Mouse (Mus musculus): ENCODE measurements at regions not wholly inside any gene's neighbourhood (a gene's known extent, or its start where the extent isn't known, plus 50 kb on each side); places are given as distances from the start of the nearest gene placed in this dataset.

GRCm38 (mm10) chr10:24437177-24437576, 158.1 kb upstream of the Ccn2 start:
- no peak for DNase-seq (ENCODE audit: low spot score in 2 of 2)

GRCm38 (mm10) chr10:24444572-24444971, 150.7 kb upstream of the Ccn2 start:
- DNase-seq (ENCODE audit: low spot score in 2 of 2), result no peak

DNA sequence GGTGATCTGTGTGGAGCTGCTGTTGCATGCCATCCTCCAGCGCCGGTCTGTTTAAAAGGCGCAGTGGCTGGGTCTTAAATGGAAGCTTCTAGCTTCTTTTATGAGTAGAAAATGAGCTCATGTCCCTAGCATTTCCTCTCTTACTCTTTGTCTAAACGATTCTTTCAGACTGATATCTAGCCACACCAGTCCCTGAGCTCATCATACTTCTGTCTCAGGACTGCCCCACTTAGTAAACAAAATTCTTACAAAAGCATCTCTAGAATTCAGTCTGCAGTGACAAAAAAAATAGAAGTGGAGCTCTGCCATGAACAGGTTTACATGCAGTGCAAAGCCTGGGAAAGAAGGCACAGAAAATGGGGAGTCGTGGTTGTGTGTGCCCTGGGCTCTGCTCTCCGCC, 150.2 kb upstream of the Ccn2 start:
- DNase-seq (ENCODE audit: low spot score in 2 of 2), result no peak

GRCm38 (mm10) chr10:24446168-24446567, 149.1 kb upstream of the Ccn2 start:
- DNase-seq (ENCODE audit: low spot score in 2 of 2), result no peak

- DNase-seq (ENCODE audit: low spot score in 2 of 2), result peak in 1 of 2 experiments; percentile 6
These were observed 148.1 kb upstream of the Ccn2 start for GRCm38 (mm10) chr10:24447135-24447534.

- no peak for DNase-seq (ENCODE audit: low spot score in 2 of 2)
These were observed 147.2 kb upstream of the Ccn2 start for GRCm38 (mm10) chr10:24448001-24448561.

GRCm38 (mm10) chr10:24453507-24453906, 141.7 kb upstream of the Ccn2 start:
- no peak for DNase-seq (ENCODE audit: low spot score in 2 of 2)

DNA sequence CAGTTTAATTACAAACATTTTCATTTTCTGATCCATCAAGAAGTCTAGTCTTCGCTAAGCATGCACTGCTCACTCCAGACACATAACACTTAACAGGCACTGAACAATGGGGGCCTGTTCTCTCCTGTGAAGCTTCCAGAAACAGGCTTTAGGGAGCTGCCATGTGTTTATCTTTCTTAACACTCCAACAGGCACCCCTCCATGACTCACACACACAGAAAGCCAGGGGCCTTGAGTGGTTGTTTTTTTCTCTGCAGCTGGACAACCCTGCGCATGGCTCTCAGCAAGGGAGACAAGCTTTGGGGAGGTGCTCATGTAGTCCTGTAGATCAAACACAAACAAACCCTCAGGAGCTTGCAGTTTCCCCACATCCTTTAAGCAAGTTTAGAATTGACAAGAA, 136.6 kb upstream of the Ccn2 start:
- DNase-seq (ENCODE audit: low spot score in 2 of 2), result peak in 1 of 2 experiments; percentile 4

DNA sequence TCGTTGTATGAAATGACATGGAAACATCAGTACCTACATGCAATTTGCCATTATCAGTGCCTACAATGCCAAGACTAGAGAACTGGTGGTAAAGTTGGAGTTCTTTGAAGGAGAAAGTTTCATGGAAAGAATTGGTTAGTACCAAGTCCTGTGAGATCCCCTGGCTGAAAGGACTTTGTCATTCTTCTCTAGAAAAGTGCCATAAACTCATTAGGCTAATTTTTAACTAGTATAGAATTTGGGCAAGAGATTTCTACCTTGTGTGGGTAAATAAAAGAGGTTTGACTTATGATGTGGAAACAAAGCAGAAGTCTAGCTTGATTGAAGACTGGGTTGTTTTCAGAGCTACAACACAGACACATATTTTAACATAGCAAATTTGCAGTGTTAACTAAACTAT, 131.4 kb upstream of the Ccn2 start:
- DNase-seq (ENCODE audit: low spot score in 2 of 2), result no peak

- no peak for DNase-seq (ENCODE audit: low spot score in 2 of 2)
These were observed 130.9 kb upstream of the Ccn2 start for GRCm38 (mm10) chr10:24464377-24464776.

DNA sequence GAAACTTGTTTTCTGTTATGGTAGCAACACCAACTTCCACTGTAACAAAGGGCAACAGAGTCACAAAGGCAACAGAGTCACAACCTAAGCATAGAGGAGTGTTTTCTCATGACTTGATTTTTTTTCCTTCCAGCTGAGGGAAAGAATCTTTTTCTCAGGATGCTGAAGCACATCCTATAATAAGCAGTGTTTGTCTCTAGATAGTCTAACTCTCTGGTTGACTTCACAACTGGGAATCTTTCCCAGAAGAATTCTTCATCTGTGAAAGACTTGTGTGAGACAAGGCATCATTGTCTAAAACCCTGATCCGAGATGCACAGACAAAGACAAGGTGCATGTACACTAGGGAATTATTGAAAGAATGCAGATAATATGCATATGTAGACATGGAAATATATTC, 125.5 kb upstream of the Ccn2 start:
- no peak for DNase-seq (ENCODE audit: low spot score in 2 of 2)

DNA sequence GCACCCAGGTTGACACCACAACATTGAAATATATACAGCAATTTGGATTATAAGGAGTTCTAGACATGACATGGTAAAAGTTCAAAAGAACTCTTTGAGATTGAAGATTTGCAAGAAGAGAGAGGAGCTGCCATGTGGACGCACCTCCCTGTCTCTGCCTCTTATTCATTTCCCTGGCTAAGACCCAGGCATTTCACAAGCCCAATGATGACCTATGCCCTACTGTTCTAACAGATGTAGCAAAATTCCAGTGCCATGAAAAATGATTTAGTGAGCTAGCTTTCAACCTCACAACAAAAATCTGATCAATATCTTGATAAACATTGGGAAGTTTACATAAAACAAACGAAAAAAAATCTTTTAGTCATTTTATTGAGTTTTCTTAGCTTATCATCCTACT, 123.7 kb upstream of the Ccn2 start:
- no peak for DNase-seq (ENCODE audit: low spot score in 2 of 2)

GRCm38 (mm10) chr10:24476288-24476687, 119.0 kb upstream of the Ccn2 start:
- DNase-seq (ENCODE audit: low spot score in 2 of 2), result no peak

- no peak for DNase-seq (ENCODE audit: low spot score in 2 of 2)
These were observed 116.7 kb upstream of the Ccn2 start for GRCm38 (mm10) chr10:24478535-24478934.

DNA sequence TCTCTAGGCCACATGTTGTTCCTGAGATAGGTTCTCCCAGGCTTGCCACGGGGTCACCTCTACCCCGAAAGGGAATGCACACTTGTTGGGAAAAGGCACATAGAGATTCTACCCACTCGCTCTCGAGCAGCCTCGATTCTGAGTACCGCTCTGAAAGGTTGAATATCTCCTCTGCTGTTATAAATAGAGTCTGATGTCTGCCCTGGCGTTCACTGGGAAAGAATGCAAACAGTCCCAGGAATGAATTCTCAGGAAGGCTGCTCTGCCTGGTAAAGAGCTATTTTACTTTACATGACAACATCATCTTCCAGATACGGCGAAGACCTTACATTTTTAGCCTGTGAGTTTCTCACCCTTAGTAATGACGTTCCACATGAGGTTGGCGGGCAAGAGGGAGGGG, 116.1 kb upstream of the Ccn2 start:
- DNase-seq (ENCODE audit: low spot score in 2 of 2), result no peak

- no peak for DNase-seq (ENCODE audit: low spot score in 2 of 2)
These were observed 113.2 kb upstream of the Ccn2 start for GRCm38 (mm10) chr10:24481926-24482612.

DNA sequence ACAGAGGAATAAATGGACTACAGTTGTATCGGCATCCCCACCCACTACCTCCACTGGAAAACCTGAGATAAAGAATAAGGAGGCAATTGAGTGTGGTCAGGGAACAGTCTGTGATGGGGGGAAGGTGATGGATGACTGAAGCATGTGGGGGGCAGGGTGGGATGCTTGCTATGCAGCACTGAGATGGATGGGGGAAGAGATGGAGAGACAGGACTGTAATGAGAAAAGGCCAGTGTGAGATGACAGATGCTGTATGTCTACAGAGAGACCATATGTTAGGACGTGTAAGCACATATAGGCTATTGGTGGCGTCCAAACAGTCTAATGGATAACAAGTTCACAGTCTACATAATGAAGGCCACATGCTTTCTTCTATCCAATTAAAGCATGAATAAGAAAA, 112.2 kb upstream of the Ccn2 start:
- DNase-seq (ENCODE audit: low spot score in 2 of 2), result no peak

DNA sequence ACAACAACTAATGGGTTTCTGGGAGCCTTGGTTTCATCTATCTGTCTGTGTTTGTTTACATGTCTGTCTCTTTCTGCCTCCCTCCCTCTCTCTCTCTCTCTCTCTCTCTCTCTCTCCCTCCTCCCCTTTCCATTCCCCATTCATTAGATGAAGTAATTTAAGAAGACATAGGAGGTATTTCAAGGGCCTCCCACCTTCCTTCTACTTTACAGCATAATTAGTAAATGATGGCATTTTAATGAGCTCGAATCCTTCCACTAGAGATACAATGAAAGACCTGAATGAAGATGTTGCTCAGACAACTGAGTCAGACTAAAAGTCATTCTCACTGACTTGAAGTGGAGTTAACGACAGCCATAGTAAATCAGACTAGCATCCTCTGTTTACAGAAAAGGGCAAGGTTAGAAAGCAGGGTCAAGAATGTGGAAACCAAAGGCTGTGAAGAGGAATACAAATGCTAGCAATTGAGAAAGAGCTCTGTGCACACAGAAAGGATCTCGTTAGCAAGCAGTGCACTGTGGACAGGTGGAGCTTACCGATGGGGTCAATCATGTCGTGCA, 111.1 kb upstream of the Ccn2 start:
- no peak for DNase-seq (ENCODE audit: low spot score in 2 of 2)

DNA sequence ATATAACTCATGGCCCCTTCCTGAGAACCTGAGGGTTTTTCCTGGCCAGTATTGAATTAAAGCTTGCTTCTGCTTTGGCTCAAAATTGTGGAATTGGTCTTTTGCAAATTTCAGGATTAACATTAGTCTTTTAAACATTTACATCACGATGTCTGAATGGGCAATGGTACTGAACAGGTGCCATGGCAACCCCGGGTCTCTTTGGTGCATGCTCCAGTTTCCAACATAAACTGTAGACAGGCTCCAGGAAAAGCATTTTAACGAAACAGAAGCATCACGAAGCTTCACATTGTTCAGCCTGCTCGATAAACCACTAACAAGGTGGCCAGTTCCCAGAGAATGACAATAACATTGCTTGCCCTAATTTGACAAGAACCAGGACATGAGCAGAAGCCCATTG, 109.8 kb upstream of the Ccn2 start:
- peak in 1 of 2 experiments; percentile 20 for DNase-seq (ENCODE audit: low spot score in 2 of 2)

GRCm38 (mm10) chr10:24486224-24486623, 109.0 kb upstream of the Ccn2 start:
- no peak for DNase-seq (ENCODE audit: low spot score in 2 of 2)

- DNase-seq (ENCODE audit: low spot score in 2 of 2), result no peak
These were observed 107.3 kb upstream of the Ccn2 start for GRCm38 (mm10) chr10:24487915-24488314.

DNA sequence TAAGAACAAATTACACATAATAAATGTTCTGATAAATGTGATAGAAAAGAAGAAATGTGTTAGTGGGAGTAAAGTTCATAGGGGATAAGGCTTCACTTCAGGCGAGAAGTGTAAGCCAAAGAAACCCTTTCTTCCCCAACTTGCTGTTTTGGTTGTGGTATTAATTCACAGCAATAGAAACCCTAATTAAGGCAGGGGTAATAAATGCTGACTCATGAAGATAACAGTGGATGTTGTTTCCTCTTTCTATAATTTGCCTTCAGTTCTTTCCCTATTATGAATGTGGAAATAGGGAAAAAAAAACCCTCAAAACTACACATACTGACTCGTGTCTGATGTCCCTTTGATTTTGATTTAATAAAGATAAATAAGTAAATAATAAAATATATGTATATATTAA, 104.8 kb upstream of the Ccn2 start:
- DNase-seq (ENCODE audit: low spot score in 2 of 2), result no peak

DNA sequence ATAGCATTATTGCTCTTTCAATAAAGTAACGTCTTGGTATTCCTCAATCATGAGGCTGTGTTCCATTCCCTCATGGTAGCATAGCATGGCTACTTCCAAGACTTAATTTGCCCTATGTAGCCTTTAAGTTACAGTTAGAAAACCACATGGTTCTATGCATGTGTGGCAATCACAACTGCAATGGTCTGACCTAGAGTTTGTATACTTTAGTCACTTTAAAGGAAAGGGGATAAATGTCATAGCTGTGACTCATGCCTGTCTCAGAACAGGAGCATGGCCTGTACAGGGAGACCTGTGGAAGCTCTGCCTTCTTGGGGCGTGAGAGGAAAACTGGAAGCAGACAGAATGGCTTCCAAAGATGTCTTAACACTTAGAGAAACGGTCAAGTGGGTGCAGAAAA, 103.4 kb upstream of the Ccn2 start:
- DNase-seq (ENCODE audit: low spot score in 2 of 2), result no peak
